Mouse (Mus musculus): Measurements from ENCODE around the gene Oprl1. TPM values are rescaled to one million over a fixed set of nuclear protein-coding genes. Genes with fewer than 3 reads are reported as not detected.
A peak's percentile ranks its signal among the peaks of the same experiment; 100 is the strongest.

The Oprl1 gene
- total RNA-seq, 2 experiments from 2014 or later: not detected

- intact Hi-C loops (cut with DNase I): no loop called here
- DNase-seq: no peak
Observed at GRCm38 (mm10) chr2:181691083-181691482, 23.7 kb upstream of the Oprl1 start.

GRCm38 (mm10) chr2:181691571-181691970 is 23.2 kb upstream of the Oprl1 start:
- DNase-seq: no peak
- intact Hi-C loops (cut with DNase I): no loop called here

- no peak for DNase-seq
- intact Hi-C loops (cut with DNase I): no loop called here
Observed at GRCm38 (mm10) chr2:181692304-181692703, 22.5 kb upstream of the Oprl1 start.

GRCm38 (mm10) chr2:181693339-181694280 is 21.2 kb upstream of the Oprl1 start, which contains the start of gene Rgs19:
Gene Rgs19, minus strand, starts transcription at chr2:181693977.
- intact Hi-C loops (cut with DNase I): loop anchor here (1.0 kb wide), 1 partner anchor 13 kb away; the partner anchor contains the start of gene Tcea2

GRCm38 (mm10) chr2:181694581-181694980 is 20.2 kb upstream of the Oprl1 start:
- intact Hi-C loops (cut with DNase I): no loop called here
- DNase-seq: no peak

More at GRCm38 (mm10) chr2:181693339-181694280, 21.2 kb upstream of the Oprl1 start, which contains the start of gene Rgs19:
- DNase-seq: peak; percentile 85 to 88

GRCm38 (mm10) chr2:181695776-181696175 is 19.0 kb upstream of the Oprl1 start:
- DNase-seq: no peak

GRCm38 (mm10) chr2:181696801-181697420 is 17.9 kb upstream of the Oprl1 start:
- intact Hi-C loops (cut with DNase I): no loop called here
- no peak for DNase-seq

More at GRCm38 (mm10) chr2:181695776-181696175, 19.0 kb upstream of the Oprl1 start:
- intact Hi-C loops (cut with DNase I): no loop called here

GRCm38 (mm10) chr2:181698241-181698640 is 16.6 kb upstream of the Oprl1 start, which contains the start of gene Lkaaear1:
Gene Lkaaear1, minus strand, starts transcription at chr2:181698442.
- intact Hi-C loops (cut with DNase I): no loop called here
- no peak for DNase-seq

GRCm38 (mm10) chr2:181706668-181707067 is 8.1 kb upstream of the Oprl1 start:
- intact Hi-C loops (cut with DNase I): loop anchor here (1.0 to 2.0 kb wide), 2 partner anchors 26 to 48 kb away; partner anchors contain the start of gene Tcea2
- DNase-seq: no peak

GRCm38 (mm10) chr2:181713749-181714148 is 1.1 kb upstream of the Oprl1 start:
- DNase-seq: no peak
- intact Hi-C loops (cut with DNase I): no loop called here

GRCm38 (mm10) chr2:181715382-181715781 is 566 bp downstream of the Oprl1 start:
- intact Hi-C loops (cut with DNase I): no loop called here
- DNase-seq: no peak

- intact Hi-C loops (cut with DNase I): no loop called here
- DNase-seq: no peak
Observed at GRCm38 (mm10) chr2:181716991-181717390, 2.2 kb downstream of the Oprl1 start.

- no peak for DNase-seq
- intact Hi-C loops (cut with DNase I): no loop called here
Observed at GRCm38 (mm10) chr2:181720061-181720460, 5.2 kb downstream of the Oprl1 start.

- no peak for DNase-seq
- intact Hi-C loops (cut with DNase I): no loop called here
Observed at GRCm38 (mm10) chr2:181721200-181721599, 6.4 kb downstream of the Oprl1 start.

- intact Hi-C loops (cut with DNase I): loop anchor here (1.0 kb wide), 1 partner anchor 145 kb away; no protein-coding TSS in a partner anchor
- peak in 1 of 2 experiments; percentile 14 for DNase-seq
Observed at GRCm38 (mm10) chr2:181722213-181722612, 7.4 kb downstream of the Oprl1 start.

GRCm38 (mm10) chr2:181727659-181728262 is 12.9 kb downstream of the Oprl1 start:
- intact Hi-C loops (cut with DNase I): no loop called here
- no peak for DNase-seq

GRCm38 (mm10) chr2:181730051-181730450 is 15.2 kb downstream of the Oprl1 start:
- intact Hi-C loops (cut with DNase I): no loop called here

GRCm38 (mm10) chr2:181752626-181753025 is 37.8 kb downstream of the Oprl1 start:
- intact Hi-C loops (cut with DNase I): no loop called here
- DNase-seq: no peak

More at GRCm38 (mm10) chr2:181730051-181730450, 15.2 kb downstream of the Oprl1 start:
- no peak for DNase-seq

- intact Hi-C loops (cut with DNase I): no loop called here
- no peak for DNase-seq
Observed at GRCm38 (mm10) chr2:181758147-181758725, 43.4 kb downstream of the Oprl1 start.

- intact Hi-C loops (cut with DNase I): no loop called here
- DNase-seq: no peak
Observed at GRCm38 (mm10) chr2:181759041-181759440, 44.2 kb downstream of the Oprl1 start.
